Mouse (Mus musculus) heart, postnatal 0 days (tissue): ENCODE measurements at regions not wholly inside any gene's neighbourhood (a gene's known extent, or its start where the extent isn't known, plus 50 kb on each side); places are given as distances from the start of the nearest gene placed in this dataset.

ENCODE experiments used
- ATAC-seq: fragments of 200-750 bp; cut with Nextera tagmentation; 2 replicates; pipeline ENCODE4 v1.8.0; 2017; ENCODE audit warnings: low read depth, moderate number of reproducible peaks, moderate library complexity; ENCODE audit not compliant: insufficient read depth
- DNase-seq: peaks from one replicate; pipeline ENCODE4 v3.0.0-alpha.2; 2016; ENCODE audit warnings: low spot score
- H3K27ac ChIP-seq: fragments of 300-500 bp; sonication (generic); 2 replicates; pipeline ENCODE4 v1.5.1; 2014; ENCODE audit warnings: low read depth, mild to moderate bottlenecking
- H3K27me3 ChIP-seq: fragments of 300-500 bp; sonication (generic); 2 replicates; pipeline ENCODE4 v1.6.1; 2014; ENCODE audit warnings: low read length, mixed read lengths; ENCODE audit not compliant: control insufficient read depth, insufficient read depth
- H3K36me3 ChIP-seq: fragments of 300-500 bp; sonication (generic); replicated peaks from 2 replicates; pipeline ENCODE4 v1.6.1; 2014; ENCODE audit warnings: low read length, mixed read lengths; ENCODE audit not compliant: control insufficient read depth, insufficient read depth
- H3K4me1 ChIP-seq: fragments of 300-500 bp; sonication (generic); 2 replicates; pipeline ENCODE4 v1.6.1; 2014; ENCODE audit warnings: antibody characterized with exemption; ENCODE audit not compliant: control insufficient read depth, insufficient read depth
- H3K4me2 ChIP-seq: fragments of 300-500 bp; sonication (generic); 2 replicates; pipeline ENCODE4 v1.6.1; 2014; ENCODE audit warnings: low read depth, mild to moderate bottlenecking, low read length, moderate library complexity
- H3K4me3 ChIP-seq: fragments of 300-500 bp; sonication (generic); 2 replicates; pipeline ENCODE4 v1.5.1; 2014; ENCODE audit warnings: low read depth, low read length
- H3K9ac ChIP-seq: fragments of 300-500 bp; sonication (generic); replicated peaks from 2 replicates; pipeline ENCODE4 v1.6.1; 2014; ENCODE audit warnings: low read depth, low read length, mixed read lengths
- H3K9me3 ChIP-seq: fragments of 300-500 bp; sonication (generic); replicated peaks from 2 replicates; pipeline ENCODE4 v1.6.1; 2016; ENCODE audit warnings: low read length; ENCODE audit not compliant: control insufficient read depth
- CTCF ChIP-seq: IDR thresholded peaks from 2 replicates; pipeline ENCODE4 v1.5.1; 2016; ENCODE audit warnings: antibody characterized with exemption, control low read depth, low read depth
- EP300 ChIP-seq: IDR thresholded peaks from 2 replicates; pipeline ENCODE4 v1.6.1; 2016; ENCODE audit warnings: antibody characterized with exemption, low read depth
- WGBS: fragments of 180-500 bp; shearing (Covaris S2); extraction: QIAGEN DNeasy Blood & Tissue Kit; methylation state at CpG from one replicate; pipeline ENCODE4 v1.1.7; 2014; 5-methylcytosine and 5-hydroxymethylcytosine counted together

DNA sequence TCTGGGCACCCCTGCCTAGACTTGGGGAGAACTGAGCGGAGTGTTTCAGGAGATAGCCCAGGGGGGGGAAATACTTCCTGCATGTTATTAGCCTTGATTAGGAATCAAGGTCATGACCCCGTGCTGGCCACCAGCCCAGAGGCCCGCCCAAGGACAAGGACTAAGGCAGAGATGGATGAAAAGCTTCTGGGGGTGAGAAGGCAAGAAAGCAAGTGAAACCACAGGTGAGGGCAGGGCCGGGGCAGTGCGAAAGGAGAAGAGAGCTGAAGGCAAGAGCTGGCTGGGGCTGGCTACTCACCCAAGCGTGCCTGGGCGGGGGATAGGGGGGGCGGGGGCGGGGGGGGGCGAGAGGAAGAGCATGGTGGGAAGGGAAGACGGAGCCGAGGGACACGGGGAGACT is 96.0 kb upstream of the Nkx1-1 start:
- no peaks in the 10 kb centered on the region for H3K36me3 ChIP-seq
- no peak overlapping the region for H3K4me3 ChIP-seq
- WGBS, result 14% methylated on average over 13 of the region's 13 CpGs
- DNase-seq (no peak), ATAC-seq (no peak)
- no peak for TF ChIP-seq EP300
- TF ChIP-seq CTCF, result no peak
- peaks cover 11% of the 10 kb centered on the region; the same call in 1 of the 2 replicates for H3K27me3 ChIP-seq
- no peak overlapping the region for H3K9ac ChIP-seq
- H3K4me1 ChIP-seq, result peaks cover 9% of the 10 kb centered on the region
- H3K4me2 ChIP-seq, result 0 out of 2 replicates have a peak overlapping the region, but pooled peaks have one; percentile 23
- H3K27ac ChIP-seq, result no peak overlapping the region
- no peaks in the 10 kb centered on the region for H3K9me3 ChIP-seq

DNA sequence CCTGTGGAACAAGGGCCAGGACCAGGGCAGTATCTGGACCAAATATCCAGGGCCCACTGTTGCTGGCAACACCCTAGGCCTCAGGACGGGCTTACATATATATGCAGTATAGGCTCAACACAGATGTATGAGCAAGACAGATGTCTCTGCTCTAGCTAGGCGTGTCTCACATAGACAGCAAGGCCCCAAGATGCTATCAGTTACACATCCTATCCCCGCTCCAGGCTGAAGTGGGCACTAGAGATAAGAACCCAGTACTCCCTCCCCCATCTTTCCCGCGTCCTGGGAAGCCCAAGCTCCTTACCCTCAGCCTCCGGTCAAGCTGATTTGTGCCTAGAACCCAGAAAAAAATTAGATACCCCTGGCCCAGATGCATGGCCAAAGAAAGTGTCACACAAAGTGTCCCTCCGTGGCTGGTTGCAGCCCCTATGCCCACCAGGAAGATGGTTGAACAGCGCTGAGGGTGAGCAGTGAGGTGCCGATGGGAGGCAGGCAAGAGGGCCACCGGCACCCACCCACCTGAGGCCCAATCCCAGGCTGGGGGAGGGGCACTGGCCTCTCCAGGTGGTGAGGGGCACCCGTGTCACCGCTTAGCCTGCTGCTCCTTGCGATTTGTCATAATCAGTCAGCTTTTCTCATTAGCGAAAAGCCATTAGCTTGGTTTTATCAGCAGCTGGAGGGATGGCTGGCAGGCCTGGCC is 95.3 kb upstream of the Nkx1-1 start:
- H3K4me2 ChIP-seq, result no peak overlapping the region
- 0 out of 2 replicates have a peak, but pooled peaks cover 4% of the 10 kb centered on the region for H3K27me3 ChIP-seq
- peaks cover 9% of the 10 kb centered on the region for H3K4me1 ChIP-seq
- ATAC-seq (no peak), DNase-seq (no peak)
- TF ChIP-seq EP300 (no peak), CTCF (no peak)
- H3K9ac ChIP-seq, result no peak overlapping the region
- no peak overlapping the region for H3K4me3 ChIP-seq
- H3K36me3 ChIP-seq, result no peaks in the 10 kb centered on the region
- WGBS, result 41% methylated on average over 14 of the region's 14 CpGs
- H3K27ac ChIP-seq, result no peak overlapping the region
- no peaks in the 10 kb centered on the region for H3K9me3 ChIP-seq

DNA sequence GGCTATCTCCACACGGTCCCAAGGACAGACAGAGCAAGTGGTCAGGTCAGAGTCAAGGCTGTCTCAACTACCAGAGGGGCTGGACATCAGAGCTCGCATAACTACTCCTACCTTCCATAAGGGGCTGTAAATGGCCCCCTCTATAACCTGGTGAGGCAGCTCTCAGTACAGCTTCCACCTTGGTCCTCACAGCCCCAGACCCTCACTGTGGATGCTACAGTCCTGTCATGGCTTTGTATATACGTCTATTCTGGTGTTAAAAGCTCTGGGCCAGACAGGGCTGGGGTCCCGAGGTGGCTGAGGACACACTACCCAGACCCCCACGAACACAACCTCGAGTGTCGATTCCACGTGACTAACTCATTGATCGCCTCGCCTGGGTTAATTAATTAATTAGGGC is 94.0 kb upstream of the Nkx1-1 start:
- Histone ChIP-seq H3K27ac (no peak overlapping the region), H3K4me3 (no peak overlapping the region), H3K9me3 (no peaks in the 10 kb centered on the region), H3K4me2 (no peak overlapping the region), H3K9ac (no peak overlapping the region), H3K36me3 (no peaks in the 10 kb centered on the region), H3K27me3 (no peaks in the 10 kb centered on the region), H3K4me1 (peaks cover 9% of the 10 kb centered on the region)
- 86% methylated on average over 10 of the region's 10 CpGs for WGBS
- ATAC-seq, result no peak
- no peak for DNase-seq
- no peak for TF ChIP-seq CTCF
- TF ChIP-seq EP300, result no peak

- H3K4me1 ChIP-seq, result peaks cover 9% of the 10 kb centered on the region
- H3K4me2 ChIP-seq, result no peak overlapping the region
- TF ChIP-seq EP300 (no peak), CTCF (no peak)
- no peaks in the 10 kb centered on the region for H3K9me3 ChIP-seq
- H3K4me3 ChIP-seq, result no peak overlapping the region
- H3K36me3 ChIP-seq, result no peaks in the 10 kb centered on the region
- ATAC-seq, result no peak
- DNase-seq, result no peak
- no peak overlapping the region for H3K27ac ChIP-seq
- no peaks in the 10 kb centered on the region for H3K27me3 ChIP-seq
- WGBS, result 83% methylated on average over 8 of the region's 8 CpGs
- no peak overlapping the region for H3K9ac ChIP-seq
Measured at GRCm38 (mm10) chr5:33527316-33527715, 93.5 kb upstream of the Nkx1-1 start.

GRCm38 (mm10) chr5:33521951-33522742 is 88.4 kb upstream of the Nkx1-1 start:
- DNase-seq (no peak), ATAC-seq (no peak)
- Histone ChIP-seq H3K9ac (no peak overlapping the region), H3K9me3 (no peaks in the 10 kb centered on the region), H3K27me3 (no peaks in the 10 kb centered on the region), H3K4me1 (no peaks in the 10 kb centered on the region), H3K27ac (no peak overlapping the region), H3K4me3 (no peak overlapping the region), H3K36me3 (no peaks in the 10 kb centered on the region), H3K4me2 (no peak overlapping the region)
- 88% methylated on average over 16 of the region's 16 CpGs for WGBS
- TF ChIP-seq CTCF (no peak), EP300 (no peak)

DNA sequence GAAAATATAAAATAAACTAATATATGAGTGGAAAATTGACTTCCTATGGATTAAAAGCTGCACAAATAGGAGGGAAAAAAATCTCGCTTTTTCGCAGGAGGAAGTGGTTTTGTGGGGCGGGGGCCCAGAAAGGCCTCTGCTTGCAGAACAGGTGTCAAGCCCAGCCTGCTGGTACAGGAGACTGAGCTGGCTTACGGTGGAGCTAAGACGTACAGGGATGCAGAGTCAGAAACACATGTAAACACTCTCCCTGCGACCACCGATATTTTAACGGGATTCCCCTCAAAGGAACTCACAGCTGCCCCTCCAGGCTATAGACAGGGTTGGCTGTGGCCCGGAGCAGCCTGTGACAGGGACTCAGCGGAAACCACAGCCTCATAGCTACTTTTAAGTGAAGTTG is 87.1 kb upstream of the Nkx1-1 start:
- H3K27me3 ChIP-seq, result no peaks in the 10 kb centered on the region
- no peaks in the 10 kb centered on the region for H3K9me3 ChIP-seq
- H3K4me2 ChIP-seq, result no peak overlapping the region
- H3K9ac ChIP-seq, result no peak overlapping the region
- TF ChIP-seq CTCF, result no peak
- TF ChIP-seq EP300, result no peak
- H3K27ac ChIP-seq, result no peak overlapping the region
- DNase-seq, result no peak
- 71% methylated on average over 10 of the region's 10 CpGs for WGBS
- no peak for ATAC-seq
- H3K4me3 ChIP-seq, result no peak overlapping the region
- no peaks in the 10 kb centered on the region for H3K4me1 ChIP-seq
- H3K36me3 ChIP-seq, result no peaks in the 10 kb centered on the region
